27 mouse cellular contexts compared by ENCODE assay signal in genomic region chr11:96743891-96744290, GRCm38 (mm10). TPM values are rescaled to one million over a fixed set of nuclear protein-coding genes. Genes with fewer than 3 reads are reported as not detected.
DNase-seq lines count a peak whose midpoint lies in the region; ATAC-seq and TF ChIP-seq lines count a peak whose summit lies in the region.
"Had no signal": no experiment of that assay in that cellular context is flagged by ENCODE, and none has a peak within 500 bp of the region (broad histone marks: within the 10 kb centered on the region; RNA-seq: fewer than 3 reads in every experiment).

No protein-coding gene starts in this region.

- no peak overlapping the region for H3K4me2 ChIP-seq in forebrain, embryonic 13.5 days
- H3K4me2 ChIP-seq in forebrain, embryonic 11.5 days (ENCODE audit: low read depth, low read length, severe bottlenecking): no peak overlapping the region
- no peak overlapping the region for H3K4me2 ChIP-seq in midbrain, embryonic 12.5 days (replicated peaks)
- H3K4me2 ChIP-seq in midbrain, postnatal 0 days (ENCODE audit: low read depth, low read length, poor library complexity, severe bottlenecking): no peak overlapping the region
- H3K4me2 ChIP-seq in hindbrain, embryonic 13.5 days: peak overlapping the region; percentile 41; the same call in 1 of the 2 replicates
- peak overlapping the region; percentile 51 for H3K4me2 ChIP-seq in neural tube, embryonic 13.5 days
- H3K4me2 ChIP-seq: heart, embryonic 15.5 days; limb, embryonic 12.5 days; liver, embryonic 11.5 days had no signal

- H3K9me3 ChIP-seq in forebrain, embryonic 13.5 days (replicated peaks): no peaks in the 10 kb centered on the region
- no peaks in the 10 kb centered on the region for H3K9me3 ChIP-seq in forebrain, embryonic 11.5 days (ENCODE audit: control insufficient read depth, low read length)
- no peaks in the 10 kb centered on the region for H3K9me3 ChIP-seq in midbrain, embryonic 12.5 days
- no peaks in the 10 kb centered on the region for H3K9me3 ChIP-seq in midbrain, postnatal 0 days (ENCODE audit: low read length)
- H3K9me3 ChIP-seq in hindbrain, embryonic 13.5 days: no peaks in the 10 kb centered on the region
- no peaks in the 10 kb centered on the region for H3K9me3 ChIP-seq in neural tube, embryonic 13.5 days
- H3K9me3 ChIP-seq: heart, embryonic 15.5 days; limb, embryonic 12.5 days; stomach, embryonic 15.5 days had no signal

- ATAC-seq in forebrain, embryonic 13.5 days: no peak
- no peak for ATAC-seq in forebrain, embryonic 11.5 days (replicated peaks; ENCODE audit: low FRiP score)
- ATAC-seq in midbrain, embryonic 12.5 days (ENCODE audit: low FRiP score, low read depth): no peak
- ATAC-seq in midbrain, postnatal 0 days (ENCODE audit: low FRiP score): no peak
- ATAC-seq in hindbrain, embryonic 13.5 days (ENCODE audit: low FRiP score): no peak
- ATAC-seq in neural tube, embryonic 13.5 days (ENCODE audit: low read depth): no peak
- ATAC-seq: forebrain, postnatal 0 days; liver, postnatal 0 days; lung, postnatal 0 days; Patski had no signal

- no peak for TF ChIP-seq CTCF in midbrain, postnatal 0 days (IDR thresholded peaks at IDR 0.05)

- H3K36me3 ChIP-seq in forebrain, embryonic 13.5 days (ENCODE audit: poor library complexity, severe bottlenecking): no peaks in the 10 kb centered on the region
- H3K36me3 ChIP-seq in forebrain, embryonic 11.5 days (ENCODE audit: control insufficient read depth, insufficient read depth, low read length): no peaks in the 10 kb centered on the region
- no peaks in the 10 kb centered on the region for H3K36me3 ChIP-seq in midbrain, embryonic 12.5 days
- no peaks in the 10 kb centered on the region for H3K36me3 ChIP-seq in midbrain, postnatal 0 days (ENCODE audit: insufficient read depth, low read length)
- H3K36me3 ChIP-seq in hindbrain, embryonic 13.5 days: no peaks in the 10 kb centered on the region
- no peaks in the 10 kb centered on the region for H3K36me3 ChIP-seq in neural tube, embryonic 13.5 days
- H3K36me3 ChIP-seq: heart, embryonic 15.5 days; limb, embryonic 12.5 days; stomach, embryonic 15.5 days had no signal

- H3K4me3 ChIP-seq in forebrain, embryonic 13.5 days: no peak overlapping the region
- no peak overlapping the region for H3K4me3 ChIP-seq in forebrain, embryonic 11.5 days (ENCODE audit: low read depth, low read length)
- no peak overlapping the region for H3K4me3 ChIP-seq in midbrain, embryonic 12.5 days
- H3K4me3 ChIP-seq in midbrain, postnatal 0 days (ENCODE audit: low read depth, low read length): no peak overlapping the region
- H3K4me3 ChIP-seq in hindbrain, embryonic 13.5 days: no peak overlapping the region
- no peak overlapping the region for H3K4me3 ChIP-seq in neural tube, embryonic 13.5 days
- H3K4me3 ChIP-seq: gastrocnemius, adult 2 months; heart, embryonic 15.5 days; limb, embryonic 12.5 days; stomach, embryonic 15.5 days had no signal

- WGBS in forebrain, embryonic 13.5 days: 84% methylated on average over 4 of the region's 4 CpGs
- WGBS in forebrain, embryonic 11.5 days: 82% methylated on average over 4 of the region's 4 CpGs
- 82% methylated on average over 4 of the region's 4 CpGs for WGBS in midbrain, embryonic 12.5 days
- WGBS in midbrain, postnatal 0 days: 88% methylated on average over 4 of the region's 4 CpGs
- WGBS in hindbrain, embryonic 13.5 days: 63% methylated on average over 4 of the region's 4 CpGs
- WGBS in neural tube, embryonic 13.5 days: 43% methylated on average over 4 of the region's 4 CpGs

- no peak overlapping the region for H3K9ac ChIP-seq in forebrain, embryonic 13.5 days
- no peak overlapping the region for H3K9ac ChIP-seq in forebrain, embryonic 11.5 days (ENCODE audit: low read length)
- no peak overlapping the region for H3K9ac ChIP-seq in midbrain, embryonic 12.5 days (replicated peaks)
- no peak overlapping the region for H3K9ac ChIP-seq in midbrain, postnatal 0 days (replicated peaks; ENCODE audit: low read length, poor library complexity, severe bottlenecking)
- H3K9ac ChIP-seq in hindbrain, embryonic 13.5 days: peak overlapping the region; percentile 40; the same call in 1 of the 2 replicates
- peak overlapping the region; percentile 66 for H3K9ac ChIP-seq in neural tube, embryonic 13.5 days
- H3K9ac ChIP-seq: forebrain, postnatal 0 days; heart, embryonic 15.5 days; limb, embryonic 12.5 days; liver, postnatal 0 days; stomach, embryonic 15.5 days had no signal

- H3K4me1 ChIP-seq in forebrain, embryonic 13.5 days: peaks cover 41% of the 10 kb centered on the region
- peaks cover 22% of the 10 kb centered on the region for H3K4me1 ChIP-seq in forebrain, embryonic 11.5 days (replicated peaks; ENCODE audit: control insufficient read depth, insufficient read depth, low read length)
- H3K4me1 ChIP-seq in midbrain, embryonic 12.5 days: peaks cover 47% of the 10 kb centered on the region
- H3K4me1 ChIP-seq in midbrain, postnatal 0 days (ENCODE audit: insufficient read depth, low read length): no peaks in the 10 kb centered on the region
- H3K4me1 ChIP-seq in hindbrain, embryonic 13.5 days (replicated peaks): peaks cover 68% of the 10 kb centered on the region
- H3K4me1 ChIP-seq in neural tube, embryonic 13.5 days (replicated peaks): peaks cover 90% of the 10 kb centered on the region
- H3K4me1 ChIP-seq: heart, embryonic 15.5 days; stomach, embryonic 15.5 days had no signal

- H3K27me3 ChIP-seq in forebrain, embryonic 13.5 days: peaks cover 57% of the 10 kb centered on the region
- peaks cover 14% of the 10 kb centered on the region for H3K27me3 ChIP-seq in forebrain, embryonic 11.5 days (ENCODE audit: control insufficient read depth, insufficient read depth, low read length)
- H3K27me3 ChIP-seq in midbrain, embryonic 12.5 days: no peaks in the 10 kb centered on the region; the same call in 1 of the 2 replicates
- no peaks in the 10 kb centered on the region for H3K27me3 ChIP-seq in midbrain, postnatal 0 days (ENCODE audit: insufficient read depth, low read length)
- H3K27me3 ChIP-seq in hindbrain, embryonic 13.5 days: no peaks in the 10 kb centered on the region
- H3K27me3 ChIP-seq in neural tube, embryonic 13.5 days: no peaks in the 10 kb centered on the region
- H3K27me3 ChIP-seq: Patski had no signal

- DNase-seq in forebrain, embryonic 11.5 days (ENCODE audit: low spot score): no peak
- no peak for DNase-seq in midbrain, postnatal 0 days (ENCODE audit: low spot score)
- no peak for DNase-seq in frontal cortex, postnatal 25 days (ENCODE audit: low spot score in 2 of 2)
- no peak for DNase-seq in right cerebral cortex, adult 2 months (ENCODE audit: low spot score in 2 of 2)
- DNase-seq: adrenal gland, postnatal 36 days; cerebellum, adult 11-12 months; cerebellum, postnatal 14 days; forebrain, postnatal 0 days; gastrocnemius, adult 2 months; heart, postnatal 36 days; kidney, adult 2 months; kidney, postnatal 36 days; liver, postnatal 0 days; right cerebral cortex, postnatal 4 days; thymus, adult 18-20 months; thymus, postnatal 4 days had no signal

- 0 out of 2 replicates have a peak overlapping the region, but pooled peaks have one; percentile 36 for H3K27ac ChIP-seq in forebrain, embryonic 13.5 days
- no peak overlapping the region for H3K27ac ChIP-seq in forebrain, embryonic 11.5 days (ENCODE audit: low read depth, low read length)
- peak overlapping the region; percentile 70; the same call in 1 of the 2 replicates for H3K27ac ChIP-seq in midbrain, embryonic 12.5 days (replicated peaks)
- no peak overlapping the region for H3K27ac ChIP-seq in midbrain, postnatal 0 days (ENCODE audit: low read depth, low read length)
- H3K27ac ChIP-seq in hindbrain, embryonic 13.5 days: peak overlapping the region; percentile 93
- H3K27ac ChIP-seq in neural tube, embryonic 13.5 days (replicated peaks): peak overlapping the region; percentile 99
- H3K27ac ChIP-seq: gastrocnemius, adult 2 months; heart, embryonic 15.5 days; limb, embryonic 12.5 days; macrophage; stomach, embryonic 15.5 days had no signal

RNA-seq across cellular contexts. Expression of gene Snx11, which starts 33.5 kb away (rescaled TPM):
- 36.2 and 43.0 TPM in 2 replicates for polyA plus RNA-seq in forebrain, embryonic 13.5 days (2015; fragmentation: Nextera tagmentation; extraction: Ambion mirVana)
- 17.5 and 26.9 TPM in 2 replicates for polyA plus RNA-seq in forebrain, embryonic 11.5 days (2014; fragmentation: Nextera tagmentation; extraction: Ambion mirVana)
- 40.1 and 42.6 TPM in 2 replicates for polyA plus RNA-seq in midbrain, embryonic 12.5 days (2016; fragmentation: Nextera tagmentation; extraction: Ambion mirVana)
- total RNA-seq in midbrain, postnatal 0 days (2014; rRNA removed): 61.6 and 61.9 TPM in 2 replicates
- polyA plus RNA-seq in midbrain, postnatal 0 days (2015; fragmentation: Nextera tagmentation; extraction: Ambion mirVana): 36.6 and 38.9 TPM in 2 replicates
- polyA plus RNA-seq in hindbrain, embryonic 13.5 days (2015; fragmentation: Nextera tagmentation; extraction: Ambion mirVana): 69.0 and 71.8 TPM in 2 replicates
- polyA plus RNA-seq in neural tube, embryonic 13.5 days (2015; fragmentation: Nextera tagmentation; extraction: Ambion mirVana): 78.0 and 84.2 TPM in 2 replicates

RNA-seq across cellular contexts. Expression of gene Cbx1, which starts 45.0 kb away (rescaled TPM):
- 156 and 175 TPM in 2 replicates for polyA plus RNA-seq in forebrain, embryonic 13.5 days (2015; fragmentation: Nextera tagmentation; extraction: Ambion mirVana)
- 140 and 150 TPM in 2 replicates for polyA plus RNA-seq in forebrain, embryonic 11.5 days (2014; fragmentation: Nextera tagmentation; extraction: Ambion mirVana)
- 156 and 166 TPM in 2 replicates for polyA plus RNA-seq in midbrain, embryonic 12.5 days (2016; fragmentation: Nextera tagmentation; extraction: Ambion mirVana)
- 29.0 and 38.1 TPM in 2 replicates for total RNA-seq in midbrain, postnatal 0 days (2014; rRNA removed)
- 47.6 and 53.2 TPM in 2 replicates for polyA plus RNA-seq in midbrain, postnatal 0 days (2015; fragmentation: Nextera tagmentation; extraction: Ambion mirVana)
- 108 and 109 TPM in 2 replicates for polyA plus RNA-seq in hindbrain, embryonic 13.5 days (2015; fragmentation: Nextera tagmentation; extraction: Ambion mirVana)
- 91.6 and 95.1 TPM in 2 replicates for polyA plus RNA-seq in neural tube, embryonic 13.5 days (2015; fragmentation: Nextera tagmentation; extraction: Ambion mirVana)

Comparison
In these comparisons a context has a peak if more than half of its experiments do, and no peak if none do; other contexts are left out.
1. H3K27ac ChIP-seq: peak in forebrain, embryonic 13.5 days (single experiment), midbrain, embryonic 12.5 days (single experiment), hindbrain, embryonic 13.5 days (single experiment) and neural tube, embryonic 13.5 days (single experiment); none in forebrain, embryonic 11.5 days (single experiment) and midbrain, postnatal 0 days (single experiment).
2. H3K4me2 ChIP-seq: peak in hindbrain, embryonic 13.5 days (single experiment) and neural tube, embryonic 13.5 days (single experiment); none in forebrain, embryonic 13.5 days (single experiment), forebrain, embryonic 11.5 days (single experiment), midbrain, embryonic 12.5 days (single experiment) and midbrain, postnatal 0 days (single experiment).
3. H3K9ac ChIP-seq: peak in hindbrain, embryonic 13.5 days (single experiment) and neural tube, embryonic 13.5 days (single experiment); none in forebrain, embryonic 13.5 days (single experiment), forebrain, embryonic 11.5 days (single experiment), midbrain, embryonic 12.5 days (single experiment) and midbrain, postnatal 0 days (single experiment).